23 mouse cellular contexts compared by ENCODE assay signal in the genomic region with DNA sequence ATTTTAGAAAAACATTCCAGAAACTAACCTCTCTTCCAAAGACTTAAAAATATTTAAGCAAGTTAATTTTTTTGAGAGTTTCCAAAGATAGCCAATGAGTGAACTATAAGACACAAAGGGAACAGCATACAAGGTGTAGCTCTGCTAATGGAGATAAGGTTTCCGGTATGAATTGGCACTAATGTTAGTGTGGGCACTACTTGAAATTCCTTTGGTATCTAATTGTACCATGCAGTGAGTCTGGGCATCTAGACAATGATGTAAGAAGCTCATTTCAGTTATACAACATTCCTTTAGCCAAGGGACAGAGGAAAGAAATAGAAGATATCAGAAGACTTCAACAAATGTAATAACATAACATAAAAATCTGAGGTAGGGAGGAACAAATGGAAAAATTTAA.
DNase-seq lines count a peak whose midpoint lies in the region; ATAC-seq and TF ChIP-seq lines count a peak whose summit lies in the region.
"Had no signal": no experiment of that assay in that cellular context is flagged by ENCODE, and none has a peak within 500 bp of the region (broad histone marks: within the 10 kb centered on the region; RNA-seq: fewer than 3 reads in every experiment).

No protein-coding gene starts in this region.

- DNase-seq in heart, postnatal 0 days (ENCODE audit: low spot score) = peak; percentile 54
- DNase-seq in heart, adult 11 months = no peak
- no peak for DNase-seq in adrenal gland, adult 8-10 months
- DNase-seq: adrenal gland, adult 2 months; adrenal gland, postnatal 14 days; adrenal gland, postnatal 36 days; B cell, adult 2 months; cerebellum, adult 11-12 months; cerebellum, adult 2 months; cerebellum, adult 9-10 months; cerebellum, postnatal 10 days; cerebellum, postnatal 25 days; embryo, embryonic 11 days had no signal

- ATAC-seq in heart, postnatal 0 days (ENCODE audit: insufficient read depth, low read depth) = peak; percentile 83
- peak; percentile 62 for ATAC-seq in common myeloid progenitor, adult 5-6 weeks (replicated peaks; ENCODE audit: low read depth, poor library complexity, severe bottlenecking)
- peak; percentile 96 for ATAC-seq in megakaryocyte-erythroid progenitor cell, adult 5-6 weeks (replicated peaks; ENCODE audit: low FRiP score, low TSS enrichment, poor library complexity, severe bottlenecking)
- ATAC-seq in hindbrain, embryonic 12.5 days (ENCODE audit: low FRiP score) = no peak
- ATAC-seq: forebrain, embryonic 14.5 days; forebrain, embryonic 16.5 days had no signal

- no peak overlapping the region for H3K9ac ChIP-seq in heart, postnatal 0 days (replicated peaks; ENCODE audit: low read depth, low read length)
- no peak overlapping the region for H3K9ac ChIP-seq in hindbrain, embryonic 12.5 days
- H3K9ac ChIP-seq: embryonic facial prominence, embryonic 13.5 days; embryonic facial prominence, embryonic 15.5 days; forebrain, embryonic 12.5 days had no signal

- H3K4me2 ChIP-seq in heart, postnatal 0 days (ENCODE audit: low read depth, low read length) = no peak overlapping the region
- no peak overlapping the region for H3K4me2 ChIP-seq in hindbrain, embryonic 12.5 days (replicated peaks)
- H3K4me2 ChIP-seq: embryonic facial prominence, embryonic 13.5 days; embryonic facial prominence, embryonic 15.5 days; forebrain, embryonic 12.5 days had no signal

- H3K9me3 ChIP-seq in heart, postnatal 0 days (replicated peaks; ENCODE audit: control insufficient read depth, low read length) = no peaks in the 10 kb centered on the region
- H3K9me3 ChIP-seq in hindbrain, embryonic 12.5 days (replicated peaks) = no peaks in the 10 kb centered on the region
- H3K9me3 ChIP-seq: embryonic facial prominence, embryonic 13.5 days; embryonic facial prominence, embryonic 15.5 days; forebrain, embryonic 10.5 days; forebrain, embryonic 12.5 days had no signal

- 20% methylated on average over 1 of the region's 1 CpGs for WGBS in heart, postnatal 0 days
- 97% methylated on average over 1 of the region's 1 CpGs for WGBS in hindbrain, embryonic 12.5 days

- H3K36me3 ChIP-seq in heart, postnatal 0 days (replicated peaks; ENCODE audit: control insufficient read depth, insufficient read depth, low read length) = no peaks in the 10 kb centered on the region
- H3K36me3 ChIP-seq in hindbrain, embryonic 12.5 days = no peaks in the 10 kb centered on the region
- H3K36me3 ChIP-seq: embryonic facial prominence, embryonic 13.5 days; embryonic facial prominence, embryonic 15.5 days; forebrain, embryonic 10.5 days; forebrain, embryonic 12.5 days had no signal

- H3K4me3 ChIP-seq in heart, postnatal 0 days (ENCODE audit: low read depth, low read length) = no peak overlapping the region
- H3K4me3 ChIP-seq in hindbrain, embryonic 12.5 days = no peak overlapping the region
- H3K4me3 ChIP-seq: embryonic facial prominence, embryonic 13.5 days; embryonic facial prominence, embryonic 15.5 days; erythroblast, embryonic 14.5 days; forebrain, embryonic 10.5 days; forebrain, embryonic 12.5 days had no signal

- H3K27ac ChIP-seq in heart, postnatal 0 days (ENCODE audit: low read depth) = peak overlapping the region; percentile 48; the same call in 1 of the 2 replicates
- H3K27ac ChIP-seq in hindbrain, embryonic 12.5 days = no peak overlapping the region
- H3K27ac ChIP-seq: embryonic facial prominence, embryonic 13.5 days; embryonic facial prominence, embryonic 15.5 days; forebrain, embryonic 10.5 days; forebrain, embryonic 12.5 days had no signal

- no peaks in the 10 kb centered on the region for H3K27me3 ChIP-seq in heart, postnatal 0 days (ENCODE audit: control insufficient read depth, insufficient read depth, low read length)
- no peaks in the 10 kb centered on the region for H3K27me3 ChIP-seq in hindbrain, embryonic 12.5 days
- H3K27me3 ChIP-seq: embryonic facial prominence, embryonic 13.5 days; embryonic facial prominence, embryonic 15.5 days; forebrain, embryonic 12.5 days had no signal

- TF ChIP-seq CTCF in heart, postnatal 0 days (IDR thresholded peaks at IDR 0.05; ENCODE audit: low read depth) = no peak

- TF ChIP-seq EP300 in heart, postnatal 0 days (IDR thresholded peaks at IDR 0.05; ENCODE audit: low read depth) = peak; percentile 38; the same call in 1 of the 2 replicates

- 0 out of 2 replicates have a peak, but pooled peaks cover 6% of the 10 kb centered on the region for H3K4me1 ChIP-seq in heart, postnatal 0 days (ENCODE audit: control insufficient read depth, insufficient read depth)
- no peaks in the 10 kb centered on the region for H3K4me1 ChIP-seq in hindbrain, embryonic 12.5 days
- H3K4me1 ChIP-seq: embryonic facial prominence, embryonic 13.5 days; embryonic facial prominence, embryonic 15.5 days; forebrain, embryonic 10.5 days; forebrain, embryonic 12.5 days had no signal
